Mouse (Mus musculus) forebrain, postnatal 0 days (tissue): ENCODE measurements at regions not wholly inside any gene's neighbourhood (a gene's known extent, or its start where the extent isn't known, plus 50 kb on each side); places are given as distances from the start of the nearest gene placed in this dataset.

ENCODE experiments used
- ATAC-seq: fragments of 200-750 bp; cut with Nextera tagmentation; 2 replicates; pipeline ENCODE4 v1.8.0; 2017; ENCODE audit warnings: mild to moderate bottlenecking, moderate library complexity
- DNase-seq: peaks from one replicate; pipeline ENCODE4 v3.0.0-alpha.2; 2015
- H3K27ac ChIP-seq: fragments of 300-500 bp; sonication (generic); 2 replicates; pipeline ENCODE4 v1.5.1; 2014; ENCODE audit warnings: low read depth, mild to moderate bottlenecking, antibody characterized with exemption, low read length, moderate library complexity, mixed read lengths
- H3K27me3 ChIP-seq: fragments of 300-500 bp; sonication (generic); 2 replicates; pipeline ENCODE4 v1.6.1; 2014; ENCODE audit warnings: mild to moderate bottlenecking, low read length, mixed read lengths; ENCODE audit not compliant: insufficient read depth
- H3K36me3 ChIP-seq: fragments of 300-500 bp; sonication (generic); 2 replicates; pipeline ENCODE4 v1.6.1; 2014; ENCODE audit warnings: mild to moderate bottlenecking, moderate library complexity; ENCODE audit not compliant: insufficient read depth
- H3K4me1 ChIP-seq: fragments of 300-500 bp; sonication (generic); 2 replicates; pipeline ENCODE4 v1.6.1; 2014; ENCODE audit warnings: antibody characterized with exemption; ENCODE audit not compliant: insufficient read depth
- H3K4me2 ChIP-seq: fragments of 300-500 bp; sonication (generic); 2 replicates; pipeline ENCODE4 v1.6.1; 2014; ENCODE audit warnings: low read depth, mild to moderate bottlenecking, moderate library complexity
- H3K4me3 ChIP-seq: fragments of 300-500 bp; sonication (generic); 2 replicates; pipeline ENCODE4 v1.5.1; 2014; ENCODE audit warnings: low read depth, low read length, mixed read lengths
- H3K9ac ChIP-seq: fragments of 300-500 bp; sonication (generic); 2 replicates; pipeline ENCODE4 v1.6.1; 2014; ENCODE audit warnings: mild to moderate bottlenecking
- H3K9me3 ChIP-seq: fragments of 300-500 bp; sonication (generic); 2 replicates; pipeline ENCODE4 v1.6.1; 2016; ENCODE audit warnings: low read length
- CTCF ChIP-seq: sonication (generic); IDR thresholded peaks from 2 replicates; pipeline ENCODE4 v1.5.1; 2016; ENCODE audit warnings: antibody characterized with exemption, control low read depth, low read depth
- WGBS: fragments of 180-500 bp; shearing (Covaris S2); extraction: QIAGEN DNeasy Blood & Tissue Kit; methylation state at CpG from one replicate; pipeline ENCODE4 v1.1.7; 2014; 5-methylcytosine and 5-hydroxymethylcytosine counted together

- no peaks in the 10 kb centered on the region for H3K9me3 ChIP-seq
- no peak overlapping the region for H3K9ac ChIP-seq
- no peak overlapping the region for H3K27ac ChIP-seq
- no peaks in the 10 kb centered on the region for H3K36me3 ChIP-seq
- DNase-seq (no peak), ATAC-seq (no peak)
- no peak overlapping the region for H3K4me3 ChIP-seq
- no peak for TF ChIP-seq CTCF
- H3K4me1 ChIP-seq, result no peaks in the 10 kb centered on the region
- H3K27me3 ChIP-seq, result no peaks in the 10 kb centered on the region
- 70% methylated on average over 3 of the region's 3 CpGs for WGBS
- no peak overlapping the region for H3K4me2 ChIP-seq
Observed at GRCm38 (mm10) chr3:61297290-61297689, 64.1 kb upstream of the Rap2b start.

DNA sequence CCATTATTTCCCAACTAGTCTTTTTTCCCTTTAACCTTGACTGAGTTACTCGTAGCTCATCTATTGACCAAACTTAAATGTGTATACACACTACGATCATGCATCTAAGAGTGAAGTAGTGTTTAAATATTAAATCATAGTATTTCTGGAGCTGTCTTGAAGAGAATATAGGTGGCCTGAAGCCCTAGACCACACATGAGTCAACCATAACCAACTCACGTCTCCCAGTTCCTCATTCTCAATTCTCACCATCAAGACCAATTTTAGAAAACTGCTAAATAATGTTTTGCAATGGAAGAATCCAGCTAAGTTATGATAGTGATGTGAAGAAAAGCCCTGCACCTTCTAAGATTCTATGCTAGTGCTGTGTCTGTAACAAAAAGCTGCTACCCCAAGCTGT lies 59.2 kb upstream of the Rap2b start:
- TF ChIP-seq CTCF, result no peak

DNA sequence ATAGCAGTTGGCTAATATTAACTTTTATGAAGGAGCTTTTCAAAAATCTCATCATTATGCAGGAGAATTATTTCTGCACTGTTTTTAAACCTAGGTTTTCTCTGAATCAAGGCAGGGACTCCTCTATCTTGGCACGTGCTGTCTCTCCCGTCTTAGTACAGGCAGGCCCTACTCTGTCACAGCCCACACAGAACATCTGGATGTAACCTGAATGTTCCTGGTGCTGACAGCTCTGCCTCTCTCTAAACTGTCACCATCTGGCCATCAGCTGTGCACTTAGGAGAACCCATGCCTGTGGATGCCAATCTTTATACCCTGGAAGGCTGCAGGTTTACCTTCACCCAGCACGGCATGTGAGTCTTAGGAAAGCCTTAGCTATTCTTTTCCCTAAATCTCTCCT lies 58.0 kb upstream of the Rap2b start:
- ATAC-seq (no peak), DNase-seq (no peak)
- no peak for TF ChIP-seq CTCF
- H3K4me2 ChIP-seq, result no peak overlapping the region
- no peak overlapping the region for H3K4me3 ChIP-seq
- no peaks in the 10 kb centered on the region for H3K27me3 ChIP-seq
- no peak overlapping the region for H3K27ac ChIP-seq
- H3K9me3 ChIP-seq, result no peaks in the 10 kb centered on the region
- H3K4me1 ChIP-seq, result no peaks in the 10 kb centered on the region
- no peak overlapping the region for H3K9ac ChIP-seq
- no peaks in the 10 kb centered on the region for H3K36me3 ChIP-seq
- 79% methylated on average over 3 of the region's 3 CpGs for WGBS

More for the DNA sequence above, 59.2 kb upstream of the Rap2b start:
- Histone ChIP-seq H3K36me3 (no peaks in the 10 kb centered on the region), H3K27ac (no peak overlapping the region), H3K27me3 (no peaks in the 10 kb centered on the region), H3K9ac (no peak overlapping the region), H3K9me3 (no peaks in the 10 kb centered on the region), H3K4me1 (no peaks in the 10 kb centered on the region), H3K4me3 (no peak overlapping the region), H3K4me2 (no peak overlapping the region)
- WGBS, result 95% methylated on average over 3 of the region's 3 CpGs
- DNase-seq (no peak), ATAC-seq (no peak)

DNA sequence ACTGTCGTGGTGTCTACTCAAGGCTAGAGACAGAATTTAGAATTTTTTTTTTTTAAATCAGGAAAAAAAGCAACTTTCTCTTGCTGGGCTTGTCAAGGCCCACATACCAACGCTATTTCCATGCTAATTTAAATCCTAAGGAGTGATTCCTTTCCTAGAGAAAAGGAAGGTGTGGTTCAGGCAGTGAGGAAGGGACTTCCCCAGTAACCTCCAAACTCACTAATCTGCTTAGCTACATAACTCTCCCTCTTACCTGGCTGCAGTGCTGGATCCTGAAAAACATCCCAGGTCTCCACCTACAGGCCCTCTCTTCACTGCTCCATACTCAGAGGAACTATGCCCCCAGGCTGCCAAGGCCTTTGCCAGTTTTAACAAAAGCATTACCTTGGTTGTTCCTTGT lies 55.1 kb upstream of the Rap2b start:
- Histone ChIP-seq H3K4me2 (no peak overlapping the region), H3K27me3 (no peaks in the 10 kb centered on the region), H3K9ac (no peak overlapping the region), H3K36me3 (no peaks in the 10 kb centered on the region), H3K4me3 (no peak overlapping the region), H3K9me3 (no peaks in the 10 kb centered on the region), H3K4me1 (no peaks in the 10 kb centered on the region), H3K27ac (no peak overlapping the region)
- no peak for TF ChIP-seq CTCF
- WGBS, result 55% methylated on average over 2 of the region's 2 CpGs
- DNase-seq (no peak), ATAC-seq (no peak)

DNA sequence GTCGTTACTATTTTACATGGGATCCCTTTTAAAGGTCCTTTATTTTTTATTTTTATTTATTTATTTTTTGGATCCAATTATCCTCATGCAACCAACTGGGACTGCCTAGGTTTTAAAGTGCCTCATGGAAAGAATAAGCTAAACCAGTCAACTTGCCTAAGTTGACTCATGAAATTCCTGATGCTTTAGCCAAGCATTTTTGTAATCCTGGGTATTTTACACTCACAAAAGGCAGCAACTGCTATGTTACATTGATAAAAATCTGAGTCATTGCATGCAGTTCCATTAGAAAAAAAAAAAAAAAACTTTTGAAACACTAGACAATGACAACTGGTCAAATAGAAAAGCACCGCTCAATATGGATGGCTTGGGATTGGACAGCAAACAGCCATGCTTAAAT lies 52.7 kb upstream of the Rap2b start:
- Histone ChIP-seq H3K4me3 (no peak overlapping the region), H3K9me3 (no peaks in the 10 kb centered on the region), H3K4me1 (no peaks in the 10 kb centered on the region), H3K4me2 (no peak overlapping the region), H3K27me3 (no peaks in the 10 kb centered on the region), H3K27ac (no peak overlapping the region), H3K9ac (no peak overlapping the region), H3K36me3 (no peaks in the 10 kb centered on the region)
- DNase-seq (no peak), ATAC-seq (no peak)
- 93% methylated on average over 2 of the region's 2 CpGs for WGBS
- no peak for TF ChIP-seq CTCF

DNA sequence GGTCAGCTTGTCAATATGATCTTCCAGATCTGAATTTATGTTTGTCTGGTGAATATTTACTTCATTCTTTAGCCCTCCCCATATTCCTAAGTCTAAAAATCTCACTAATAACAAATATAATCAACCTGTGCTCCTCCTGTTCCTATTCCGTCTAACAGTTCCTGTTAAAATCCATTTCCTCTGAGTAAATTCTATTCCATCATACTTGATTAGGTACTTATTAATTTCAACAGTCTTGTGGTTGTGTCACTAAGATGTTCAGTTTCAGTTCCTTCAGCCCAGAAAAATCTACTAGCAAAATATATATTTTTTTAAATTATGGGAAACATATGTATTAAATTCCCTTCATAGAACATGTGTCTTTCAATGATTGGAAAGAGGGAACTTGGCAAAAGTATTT lies 52.2 kb upstream of the Rap2b start:
- H3K4me1 ChIP-seq, result no peaks in the 10 kb centered on the region
- no peaks in the 10 kb centered on the region for H3K9me3 ChIP-seq
- DNase-seq (no peak), ATAC-seq (no peak)
- no peak overlapping the region for H3K4me2 ChIP-seq
- H3K27me3 ChIP-seq, result no peaks in the 10 kb centered on the region
- no peak for TF ChIP-seq CTCF
- H3K27ac ChIP-seq, result no peak overlapping the region
- H3K4me3 ChIP-seq, result no peak overlapping the region
- no peak overlapping the region for H3K9ac ChIP-seq
- WGBS, result 86% methylated on average over 1 of the region's 1 CpGs
- no peaks in the 10 kb centered on the region for H3K36me3 ChIP-seq
